10 mouse cellular contexts compared by ENCODE assay signal in genomic region chr19:15339979-15340304, GRCm38 (mm10).
A peak's percentile ranks its signal among the peaks of the same experiment; 100 is the strongest.
DNase-seq lines count a peak whose midpoint lies in the region; ATAC-seq and TF ChIP-seq lines count a peak whose summit lies in the region.
"Had no signal": no experiment of that assay in that cellular context is flagged by ENCODE, and none has a peak within 500 bp of the region (broad histone marks: within the 10 kb centered on the region; RNA-seq: fewer than 3 reads in every experiment).

No protein-coding gene starts in this region.

- no peak overlapping the region for H3K27ac ChIP-seq in heart, embryonic 14.5 days (replicated peaks in 1 of 2; ENCODE audit: control insufficient read depth in 1 of 2, insufficient read depth in 1 of 2, low read depth in 2 of 2, low read length in 2 of 2)
- peak overlapping the region; percentile 17; the same call in 1 of the 2 replicates for H3K27ac ChIP-seq in cortical plate, adult 2 months (ENCODE audit: insufficient read depth, low read length)
- no peak overlapping the region for H3K27ac ChIP-seq in forebrain, postnatal 0 days (ENCODE audit: low read depth, low read length)
- peak overlapping the region; percentile 63 for H3K27ac ChIP-seq in midbrain, embryonic 14.5 days (replicated peaks; ENCODE audit: low read depth, low read length)
- H3K27ac ChIP-seq: liver, embryonic 15.5 days had no signal

- ATAC-seq in heart, embryonic 14.5 days (ENCODE audit: insufficient number of reproducible peaks, insufficient read depth, low FRiP score, low read depth), result no peak
- ATAC-seq in forebrain, postnatal 0 days, result no peak; the same call in 1 of the 2 replicates
- no peak for ATAC-seq in midbrain, embryonic 14.5 days (ENCODE audit: low FRiP score, low TSS enrichment)
- ATAC-seq in erythroid progenitor cell, adult 5-6 weeks (replicated peaks; ENCODE audit: low FRiP score, poor library complexity, severe bottlenecking), result no peak

- no peaks in the 10 kb centered on the region for H3K9me3 ChIP-seq in heart, embryonic 14.5 days (ENCODE audit: control insufficient read depth, low read length)
- no peaks in the 10 kb centered on the region for H3K9me3 ChIP-seq in forebrain, postnatal 0 days (ENCODE audit: low read length)
- H3K9me3 ChIP-seq in midbrain, embryonic 14.5 days (ENCODE audit: control insufficient read depth, low read length), result no peaks in the 10 kb centered on the region
- H3K9me3 ChIP-seq: liver, embryonic 15.5 days had no signal

- H3K27me3 ChIP-seq in heart, embryonic 14.5 days (ENCODE audit: control insufficient read depth, insufficient read depth, low read length), result no peaks in the 10 kb centered on the region
- no peaks in the 10 kb centered on the region; the same call in 1 of the 2 replicates for H3K27me3 ChIP-seq in forebrain, postnatal 0 days (ENCODE audit: insufficient read depth, low read length)
- H3K27me3 ChIP-seq in midbrain, embryonic 14.5 days (ENCODE audit: control insufficient read depth, insufficient read depth, low read length), result no peaks in the 10 kb centered on the region
- H3K27me3 ChIP-seq: liver, embryonic 15.5 days had no signal

- no peak for TF ChIP-seq POLR2A in cortical plate, adult 2 months (IDR thresholded peaks at IDR 0.05; ENCODE audit: extremely low read depth, insufficient read depth, low read length)

- TF ChIP-seq CTCF in cortical plate, adult 2 months (IDR thresholded peaks at IDR 0.05; ENCODE audit: extremely low read depth, insufficient read depth, low read length), result no peak
- no peak for TF ChIP-seq CTCF in forebrain, postnatal 0 days (IDR thresholded peaks at IDR 0.05; ENCODE audit: low read depth)

- no peak overlapping the region for H3K4me3 ChIP-seq in heart, embryonic 14.5 days (ENCODE audit: control insufficient read depth in 1 of 2, insufficient read depth in 1 of 2, low read depth in 1 of 2, low read length in 2 of 2)
- no peak overlapping the region for H3K4me3 ChIP-seq in cortical plate, adult 2 months (ENCODE audit: insufficient read depth, low read length)
- no peak overlapping the region for H3K4me3 ChIP-seq in forebrain, postnatal 0 days (ENCODE audit: low read depth, low read length)
- no peak overlapping the region for H3K4me3 ChIP-seq in midbrain, embryonic 14.5 days (replicated peaks; ENCODE audit: low read depth, low read length)
- H3K4me3 ChIP-seq: liver, embryonic 15.5 days had no signal

- no peaks in the 10 kb centered on the region for H3K36me3 ChIP-seq in heart, embryonic 14.5 days (ENCODE audit: control insufficient read depth, insufficient read depth, low read length)
- H3K36me3 ChIP-seq in forebrain, postnatal 0 days (ENCODE audit: insufficient read depth), result no peaks in the 10 kb centered on the region
- no peaks in the 10 kb centered on the region for H3K36me3 ChIP-seq in midbrain, embryonic 14.5 days (ENCODE audit: control insufficient read depth, insufficient read depth, low read length)
- H3K36me3 ChIP-seq: liver, embryonic 15.5 days had no signal

- peak overlapping the region; percentile 37; the same call in 1 of the 2 replicates for H3K4me2 ChIP-seq in heart, embryonic 14.5 days (ENCODE audit: low read length)
- peak overlapping the region; percentile 37 for H3K4me2 ChIP-seq in forebrain, postnatal 0 days (ENCODE audit: low read depth)
- H3K4me2 ChIP-seq in midbrain, embryonic 14.5 days (ENCODE audit: low read length), result peak overlapping the region; percentile 29
- H3K4me2 ChIP-seq: liver, embryonic 15.5 days had no signal

- H3K9ac ChIP-seq in heart, embryonic 14.5 days (ENCODE audit: low read length), result no peak overlapping the region
- H3K9ac ChIP-seq in forebrain, postnatal 0 days, result no peak overlapping the region
- no peak overlapping the region for H3K9ac ChIP-seq in midbrain, embryonic 14.5 days (replicated peaks; ENCODE audit: low read length)
- H3K9ac ChIP-seq: liver, embryonic 15.5 days had no signal

- 74% methylated on average over 11 of the region's 11 CpGs for WGBS in heart, embryonic 14.5 days
- 25% methylated on average over 11 of the region's 11 CpGs for WGBS in forebrain, postnatal 0 days
- 51% methylated on average over 11 of the region's 11 CpGs for WGBS in midbrain, embryonic 14.5 days

- intact Hi-C loops in heart, postnatal 36 days (cut with DNase I), result no loop called here

- no peaks in the 10 kb centered on the region for H3K4me1 ChIP-seq in heart, embryonic 14.5 days (ENCODE audit: control insufficient read depth in 2 of 2, insufficient read depth in 2 of 2, low read length in 2 of 2)
- H3K4me1 ChIP-seq in cortical plate, adult 2 months (ENCODE audit: control insufficient read depth, insufficient read depth, low read length), result no peaks in the 10 kb centered on the region
- 0 out of 2 replicates have a peak, but pooled peaks cover 10% of the 10 kb centered on the region for H3K4me1 ChIP-seq in forebrain, postnatal 0 days (ENCODE audit: insufficient read depth)
- 0 out of 2 replicates have a peak, but pooled peaks cover 11% of the 10 kb centered on the region for H3K4me1 ChIP-seq in midbrain, embryonic 14.5 days (ENCODE audit: control insufficient read depth, insufficient read depth, low read length)
- H3K4me1 ChIP-seq: liver, embryonic 15.5 days had no signal

- DNase-seq in heart, postnatal 36 days, result no peak
- DNase-seq in forebrain, postnatal 0 days, result peak; percentile 26
- DNase-seq in midbrain, embryonic 14.5 days, result no peak
- DNase-seq in natural killer cell, adult 2 months (ENCODE audit: low spot score in 2 of 2), result no peak
- no peak for DNase-seq in cerebellum, postnatal 14 days
- DNase-seq: gastrocnemius, postnatal 25 days had no signal

Comparison
In these comparisons a context has a peak if more than half of its experiments do, and no peak if none do; other contexts are left out.
1. H3K27ac ChIP-seq: peak in cortical plate, adult 2 months (single experiment) and midbrain, embryonic 14.5 days (single experiment); none in heart, embryonic 14.5 days (0 of 2) and forebrain, postnatal 0 days (single experiment).
2. Peak in every context shown above with its lines, with median percentiles within 50 percentile points of each other: H3K4me2 ChIP-seq.